Mouse (Mus musculus) forebrain, embryonic 14.5 days (tissue): ENCODE results near the gene Sncg. TPM values are rescaled to one million over a fixed set of nuclear protein-coding genes. Genes with fewer than 3 reads are reported as not detected.

Experiments
- ATAC-seq: fragments of 200-750 bp; cut with Nextera tagmentation; 2 replicates; pipeline ENCODE4 v1.8.0; 2017; ENCODE audit warnings: mild to moderate bottlenecking, moderate library complexity
- DNase-seq: peaks from one replicate; pipeline ENCODE4 v3.0.0-alpha.2; 2015; ENCODE audit warnings: low spot score
- H3K27ac ChIP-seq: fragments of 300-500 bp; sonication (generic); 2 replicates; pipeline ENCODE4 v1.5.1; 2014; ENCODE audit warnings: low read depth, mild to moderate bottlenecking, control low read depth, low read length, moderate library complexity
- H3K27me3 ChIP-seq: fragments of 300-500 bp; sonication (generic); replicated peaks from 2 replicates; pipeline ENCODE4 v1.6.1; 2014; ENCODE audit warnings: low read length, control low read depth, mixed read lengths; ENCODE audit not compliant: control insufficient read depth, insufficient read depth
- H3K36me3 ChIP-seq: fragments of 300-500 bp; sonication (generic); 2 replicates; pipeline ENCODE4 v1.6.1; 2014; ENCODE audit warnings: low read length, control low read depth; ENCODE audit not compliant: control insufficient read depth, insufficient read depth
- H3K4me1 ChIP-seq: fragments of 300-500 bp; sonication (generic); 2 replicates; pipeline ENCODE4 v1.6.1; 2014; ENCODE audit warnings: antibody characterized with exemption, low read length, control low read depth; ENCODE audit not compliant: control insufficient read depth, insufficient read depth
- H3K4me2 ChIP-seq: fragments of 300-500 bp; sonication (generic); 2 replicates; pipeline ENCODE4 v1.6.1; 2014; ENCODE audit warnings: mild to moderate bottlenecking, control low read depth, low read length
- H3K4me3 ChIP-seq: fragments of 300-500 bp; sonication (generic); 2 replicates; pipeline ENCODE4 v1.5.1; 2014; ENCODE audit warnings: low read depth, low read length, control low read depth
- H3K9ac ChIP-seq: fragments of 300-500 bp; sonication (generic); 2 replicates; pipeline ENCODE4 v1.6.1; 2014; ENCODE audit warnings: mild to moderate bottlenecking, low read length, control low read depth, moderate library complexity
- H3K9me3 ChIP-seq: fragments of 300-500 bp; sonication (generic); replicated peaks from 2 replicates; pipeline ENCODE4 v1.6.1; 2016; ENCODE audit warnings: low read length, control low read depth, mixed read lengths; ENCODE audit not compliant: control insufficient read depth
- WGBS: fragments of 180-500 bp; shearing (Covaris S2); extraction: QIAGEN DNeasy Blood & Tissue Kit; methylation state at CpG from one replicate; pipeline ENCODE4 v1.1.7; 2014; 5-methylcytosine and 5-hydroxymethylcytosine counted together
- polyA plus RNA-seq: library from polyadenylated mRNA; unstranded; fragments of >200 nt; fragmentation: Nextera tagmentation; extraction: Ambion mirVana; gene quantifications from 2 replicates; pipeline ENCODE4 v1.2.1, GENCODE M21; 2014

The Sncg gene
- polyA plus RNA-seq, 1 experiment from 2014 or later: 4.0 TPM

DNA sequence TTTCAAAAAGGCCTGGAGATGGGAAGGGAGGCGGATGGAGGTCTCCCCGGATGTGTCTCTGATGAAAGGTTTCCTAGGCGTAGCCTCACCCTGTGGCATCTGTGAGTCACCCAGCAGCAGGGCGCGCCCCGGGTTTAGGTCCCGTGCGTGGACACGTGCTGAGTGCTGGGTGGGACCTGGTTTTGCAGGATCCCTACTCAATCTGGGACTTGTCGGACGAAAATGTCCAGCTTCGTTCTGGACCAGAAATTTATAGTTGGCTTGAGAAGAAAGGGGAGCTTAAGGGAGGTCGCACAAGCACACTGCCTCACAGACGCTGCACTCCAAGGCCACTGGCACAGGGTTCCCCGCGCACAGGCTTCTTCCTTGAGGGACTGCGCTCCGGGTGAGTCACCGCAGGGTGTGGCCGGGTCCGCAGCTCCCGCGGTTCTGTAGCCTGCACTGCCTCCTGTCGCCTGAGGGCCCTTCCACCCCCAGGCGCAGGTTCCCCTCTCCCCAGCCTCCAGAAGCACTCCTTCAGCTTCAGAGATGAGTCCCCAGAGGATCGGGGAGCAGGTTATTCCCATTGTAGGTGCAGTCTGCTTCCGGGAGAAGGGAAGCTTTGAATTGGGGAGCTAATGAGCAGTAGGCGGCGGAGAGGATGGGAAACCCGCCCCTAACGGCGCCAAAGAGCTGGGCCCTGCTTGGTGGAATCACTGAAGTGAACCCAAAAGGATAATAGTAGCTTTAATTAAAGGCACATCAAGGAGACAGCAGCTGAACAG, 10.9 kb downstream of the Sncg start:
- WGBS: 1% methylated on average over 32 of the region's 32 CpGs
- H3K4me3 ChIP-seq: peak overlapping the region; percentile 40
- peak overlapping the region; percentile 63 for H3K9ac ChIP-seq
- peak overlapping the region; percentile 64 for H3K4me2 ChIP-seq
- H3K27me3 ChIP-seq: no peaks in the 10 kb centered on the region
- DNase-seq (peak; percentile 61), ATAC-seq (peak; percentile 85)
- H3K36me3 ChIP-seq: no peaks in the 10 kb centered on the region
- H3K27ac ChIP-seq: no peak overlapping the region
- no peaks in the 10 kb centered on the region for H3K4me1 ChIP-seq
- H3K9me3 ChIP-seq: no peaks in the 10 kb centered on the region

DNA sequence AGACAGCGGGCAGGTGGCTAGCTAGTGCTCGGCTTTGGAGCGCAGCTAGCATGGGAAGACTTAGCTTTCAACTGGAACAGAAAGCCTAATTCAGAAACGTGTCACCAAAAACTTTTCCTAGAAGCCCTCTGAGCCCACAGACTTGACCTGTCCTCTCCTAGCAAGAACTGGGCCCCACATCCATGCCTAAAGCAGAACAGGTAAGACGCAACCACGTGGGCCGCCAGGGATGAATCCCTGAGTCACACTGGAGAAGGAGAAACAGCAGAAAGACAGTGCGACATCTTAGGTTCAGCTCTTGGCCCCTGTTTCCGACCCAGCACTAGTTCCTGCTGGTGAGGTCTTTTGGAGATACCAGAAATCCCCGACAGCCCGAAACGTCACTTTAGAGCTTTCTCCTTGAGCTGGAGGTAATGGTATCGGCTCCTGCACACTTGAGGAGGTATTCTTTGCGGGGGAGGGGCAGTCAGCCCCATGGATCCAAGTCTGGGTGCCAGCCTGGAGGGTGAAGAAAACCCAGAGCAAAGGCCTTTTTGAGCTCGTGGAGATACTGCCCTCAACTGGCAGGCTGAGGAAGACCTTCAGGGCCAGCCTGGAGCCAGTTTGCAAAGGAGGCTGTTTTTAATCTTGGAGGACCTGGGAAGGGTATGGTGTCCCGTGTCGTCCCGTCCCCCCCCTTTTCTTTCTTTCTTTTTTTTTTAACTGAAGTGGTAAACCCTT, 11.7 kb downstream of the Sncg start:
- DNase-seq (peak; percentile 81), ATAC-seq (peak; percentile 66)
- Histone ChIP-seq H3K27ac (no peak overlapping the region), H3K36me3 (no peaks in the 10 kb centered on the region), H3K27me3 (no peaks in the 10 kb centered on the region), H3K9ac (peak overlapping the region; percentile 63), H3K4me1 (no peaks in the 10 kb centered on the region), H3K9me3 (no peaks in the 10 kb centered on the region), H3K4me3 (peak overlapping the region; percentile 40), H3K4me2 (peak overlapping the region; percentile 64)
- 34% methylated on average over 18 of the region's 18 CpGs for WGBS

GRCm38 (mm10) chr14:34362135-34362534, 12.5 kb downstream of the Sncg start:
- Histone ChIP-seq H3K27me3 (no peaks in the 10 kb centered on the region), H3K27ac (no peak overlapping the region), H3K9me3 (no peaks in the 10 kb centered on the region), H3K4me1 (no peaks in the 10 kb centered on the region), H3K4me3 (no peak overlapping the region), H3K4me2 (no peak overlapping the region), H3K36me3 (no peaks in the 10 kb centered on the region), H3K9ac (no peak overlapping the region)
- ATAC-seq: no peak
- DNase-seq: no peak
- WGBS: 88% methylated on average over 4 of the region's 4 CpGs

DNA sequence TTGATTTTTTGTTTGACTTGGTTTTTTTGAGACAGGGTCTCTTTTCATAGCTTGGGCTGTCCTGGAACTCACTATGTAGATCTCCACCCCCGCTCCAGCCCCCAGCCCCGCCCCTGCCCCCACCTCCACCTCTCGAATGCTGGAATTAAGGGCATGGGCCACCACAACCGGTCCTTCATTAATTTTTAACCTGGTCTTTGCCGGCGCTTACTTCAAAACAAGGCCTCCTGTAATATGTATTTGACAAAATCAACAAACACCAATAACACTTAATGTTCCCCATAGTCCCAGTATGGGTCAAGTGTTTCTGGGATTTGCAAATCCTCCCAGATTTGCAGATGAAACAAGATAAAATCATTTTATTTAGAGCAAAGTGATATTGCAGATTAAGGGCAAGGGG, 14.3 kb downstream of the Sncg start:
- Histone ChIP-seq H3K36me3 (no peaks in the 10 kb centered on the region), H3K27ac (no peak overlapping the region), H3K4me3 (no peak overlapping the region), H3K4me1 (no peaks in the 10 kb centered on the region), H3K4me2 (no peak overlapping the region), H3K27me3 (no peaks in the 10 kb centered on the region), H3K9me3 (no peaks in the 10 kb centered on the region), H3K9ac (no peak overlapping the region)
- 33% methylated on average over 6 of the region's 6 CpGs for WGBS
- ATAC-seq: no peak
- DNase-seq: no peak

GRCm38 (mm10) chr14:34359676-34360244, 14.8 kb downstream of the Sncg start:
- Histone ChIP-seq H3K4me1 (no peaks in the 10 kb centered on the region), H3K4me3 (no peak overlapping the region), H3K27me3 (no peaks in the 10 kb centered on the region), H3K9me3 (no peaks in the 10 kb centered on the region), H3K36me3 (no peaks in the 10 kb centered on the region), H3K4me2 (no peak overlapping the region), H3K9ac (no peak overlapping the region), H3K27ac (no peak overlapping the region)
- no peak for ATAC-seq
- WGBS: 23% methylated on average over 5 of the region's 5 CpGs
- no peak for DNase-seq

DNA sequence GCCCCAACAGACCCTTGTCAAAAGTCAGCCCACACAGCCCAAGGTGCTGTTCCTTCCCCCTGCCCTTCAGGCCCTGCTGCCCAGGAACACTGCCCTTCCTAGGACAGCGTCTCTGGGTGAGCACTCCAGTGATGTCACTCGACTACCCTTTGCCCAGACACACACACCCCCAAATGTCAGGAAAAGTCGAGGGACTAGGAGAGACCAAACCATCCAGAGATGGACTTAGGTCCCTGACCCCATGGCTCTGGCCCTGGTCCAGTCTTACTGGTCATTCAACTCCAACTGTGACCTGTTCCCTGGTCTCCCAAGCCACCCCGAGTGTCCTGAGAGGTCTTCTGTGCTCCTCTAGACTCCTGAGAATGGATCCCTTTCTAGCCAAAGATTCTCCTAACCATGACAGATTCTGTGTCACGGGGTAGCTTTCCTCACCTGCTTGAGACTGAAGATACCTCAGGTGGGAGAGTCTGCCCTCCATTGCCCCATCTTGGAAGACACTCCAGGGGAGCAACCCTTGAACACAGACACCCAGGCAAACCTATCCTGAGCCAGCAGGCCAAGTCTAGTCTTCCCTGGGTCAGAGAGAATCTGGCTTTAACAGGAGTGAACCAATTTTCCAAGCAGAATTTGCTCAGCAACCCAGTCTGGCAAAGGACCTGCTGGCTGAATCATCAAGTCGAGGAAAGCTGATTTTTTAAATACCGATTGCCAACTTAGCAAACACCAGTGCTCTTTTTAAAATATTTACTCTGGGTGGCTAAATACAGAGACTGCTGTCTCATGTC, 16.7 kb downstream of the Sncg start:
- H3K4me3 ChIP-seq: no peak overlapping the region
- ATAC-seq (no peak), DNase-seq (no peak)
- H3K27me3 ChIP-seq: no peaks in the 10 kb centered on the region
- no peaks in the 10 kb centered on the region for H3K9me3 ChIP-seq
- WGBS: 86% methylated on average over 7 of the region's 7 CpGs
- no peak overlapping the region for H3K4me2 ChIP-seq
- no peak overlapping the region for H3K9ac ChIP-seq
- no peak overlapping the region for H3K27ac ChIP-seq
- no peaks in the 10 kb centered on the region for H3K4me1 ChIP-seq
- no peaks in the 10 kb centered on the region for H3K36me3 ChIP-seq

GRCm38 (mm10) chr14:34355301-34355700, 19.3 kb downstream of the Sncg start, which contains the start of gene Fam25c:
Gene Fam25c (minus strand): TSS chr14:34355433.
- H3K4me3 ChIP-seq: no peak within 1 kb of the TSS

DNA sequence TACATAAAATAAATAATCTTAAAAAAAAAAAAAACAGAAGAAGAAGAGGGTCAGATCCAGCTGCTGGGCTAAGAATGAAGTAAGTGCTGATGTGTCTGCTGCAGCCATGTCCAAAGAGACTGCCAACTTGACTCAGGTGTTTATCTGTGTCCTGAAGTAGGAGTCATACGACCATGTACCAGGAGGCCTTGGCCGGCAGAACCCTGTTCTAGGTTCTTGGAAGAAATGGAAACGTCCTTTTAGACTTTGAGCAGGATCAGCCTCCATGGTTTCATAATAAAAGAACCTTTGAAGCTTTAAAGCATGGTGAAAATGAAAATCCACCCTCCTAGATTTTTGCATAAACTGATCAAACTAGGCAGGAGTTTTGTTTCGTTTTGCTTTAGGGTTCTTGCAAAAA, 20.1 kb downstream of the Sncg start:
- no peak for DNase-seq
- no peak overlapping the region for H3K4me3 ChIP-seq
- no peak overlapping the region for H3K27ac ChIP-seq
- H3K4me2 ChIP-seq: no peak overlapping the region
- no peaks in the 10 kb centered on the region for H3K27me3 ChIP-seq
- no peaks in the 10 kb centered on the region for H3K36me3 ChIP-seq
- 92% methylated on average over 4 of the region's 4 CpGs for WGBS
- no peak for ATAC-seq
- H3K4me1 ChIP-seq: no peaks in the 10 kb centered on the region
- H3K9ac ChIP-seq: no peak overlapping the region
- H3K9me3 ChIP-seq: no peaks in the 10 kb centered on the region

More at GRCm38 (mm10) chr14:34355301-34355700, 19.3 kb downstream of the Sncg start, which contains the start of gene Fam25c:
- Histone ChIP-seq H3K27me3 (no peaks in the 10 kb centered on the region), H3K36me3 (no peaks in the 10 kb centered on the region), H3K9me3 (no peaks in the 10 kb centered on the region), H3K27ac (no peak within 1 kb of the TSS), H3K9ac (no peak within 1 kb of the TSS), H3K4me2 (no peak within 1 kb of the TSS), H3K4me1 (no peaks in the 10 kb centered on the region)
- DNase-seq (no peak), ATAC-seq (no peak)
- WGBS: 86% methylated on average over 6 of the region's 6 CpGs
